Mouse (Mus musculus) heart, embryonic 12.5 days (tissue): Measurements from ENCODE around the gene Plxnb1. TPM values are rescaled to one million over a fixed set of nuclear protein-coding genes. Genes with fewer than 3 reads are reported as not detected.
"Not testable (repeated sequence)": the region's sequence is repeated elsewhere in the genome, so short reads cannot be mapped to it uniquely, and the experiment has no call there.

Source experiments
- ATAC-seq: fragments of 200-750 bp; cut with Nextera tagmentation; 2 replicates; pipeline ENCODE4 v1.8.0; 2017; ENCODE audit warnings: moderate TSS enrichment, moderate library complexity; ENCODE audit not compliant: insufficient number of reproducible peaks, low FRiP score
- H3K27ac ChIP-seq: fragments of 300-500 bp; sonication (generic); 2 replicates; pipeline ENCODE4 v1.5.1; 2016; ENCODE audit warnings: mild to moderate bottlenecking, moderate library complexity; ENCODE audit not compliant: poor library complexity, severe bottlenecking
- H3K27me3 ChIP-seq: fragments of 300-500 bp; sonication (generic); replicated peaks from 2 replicates; pipeline ENCODE4 v1.6.1; 2016; ENCODE audit warnings: mild to moderate bottlenecking, moderate library complexity
- H3K36me3 ChIP-seq: fragments of 300-500 bp; sonication (generic); 2 replicates; pipeline ENCODE4 v1.6.1; 2016; ENCODE audit warnings: mild to moderate bottlenecking, moderate library complexity
- H3K4me1 ChIP-seq: fragments of 300-500 bp; sonication (generic); replicated peaks from 2 replicates; pipeline ENCODE4 v1.6.1; 2016; ENCODE audit warnings: mild to moderate bottlenecking
- H3K4me2 ChIP-seq: fragments of 300-500 bp; sonication (generic); 2 replicates; pipeline ENCODE4 v1.6.1; 2016; ENCODE audit warnings: mild to moderate bottlenecking, moderate library complexity
- H3K4me3 ChIP-seq: fragments of 300-500 bp; sonication (generic); 2 replicates; pipeline ENCODE4 v1.5.1; 2016; ENCODE audit warnings: mild to moderate bottlenecking
- H3K9ac ChIP-seq: fragments of 300-500 bp; sonication (generic); 2 replicates; pipeline ENCODE4 v1.6.1; 2016; ENCODE audit warnings: mild to moderate bottlenecking, moderate library complexity
- H3K9me3 ChIP-seq: fragments of 300-500 bp; sonication (generic); replicated peaks from 2 replicates; pipeline ENCODE4 v1.6.1; 2016; ENCODE audit warnings: mild to moderate bottlenecking, moderate library complexity
- WGBS: fragments of 180-500 bp; shearing (Covaris S2); methylation state at CpG from one replicate; pipeline ENCODE4 v1.1.7; 2016; 5-methylcytosine and 5-hydroxymethylcytosine counted together
- polyA plus RNA-seq: library from polyadenylated mRNA; unstranded; fragments of >200 nt; fragmentation: Nextera tagmentation; extraction: Ambion mirVana; gene quantifications from 2 replicates; pipeline ENCODE4 v1.2.1, GENCODE M21; 2016

Gene Plxnb1
- polyA plus RNA-seq, 1 experiment from 2014 or later: 11.1 TPM

GRCm38 (mm10) chr9:109119571-109119970, 24.4 kb downstream of the Plxnb1 start:
- 84% methylated on average over 9 of the region's 9 CpGs for whole genome bisulfite sequencing
- Histone ChIP-seq H3K9ac (no peak overlapping the region), H3K4me1 (peaks cover 8% of the 10 kb centered on the region; the same call in 1 of the 2 replicates), H3K4me3 (no peak overlapping the region), H3K27me3 (0 out of 2 replicates have a peak, but pooled peaks cover 3% of the 10 kb centered on the region), H3K36me3 (peaks cover 55% of the 10 kb centered on the region), H3K9me3 (no peaks in the 10 kb centered on the region), H3K4me2 (no peak overlapping the region), H3K27ac (no peak overlapping the region)
- ATAC-seq: no peak

GRCm38 (mm10) chr9:109120956-109121355, 25.8 kb downstream of the Plxnb1 start:
- no peak for ATAC-seq
- Histone ChIP-seq H3K27ac (no peak overlapping the region), H3K9ac (no peak overlapping the region), H3K4me1 (peaks cover 8% of the 10 kb centered on the region; the same call in 1 of the 2 replicates), H3K4me2 (no peak overlapping the region), H3K36me3 (peaks cover 41% of the 10 kb centered on the region), H3K9me3 (no peaks in the 10 kb centered on the region), H3K27me3 (0 out of 2 replicates have a peak, but pooled peaks cover 3% of the 10 kb centered on the region), H3K4me3 (no peak overlapping the region)
- 85% methylated on average over 6 of the region's 6 CpGs for WGBS

GRCm38 (mm10) chr9:109122553-109123085, 27.4 kb downstream of the Plxnb1 start:
- Histone ChIP-seq H3K4me3 (no peak overlapping the region), H3K9ac (no peak overlapping the region), H3K4me2 (no peak overlapping the region), H3K27me3 (0 out of 2 replicates have a peak, but pooled peaks cover 3% of the 10 kb centered on the region), H3K9me3 (no peaks in the 10 kb centered on the region), H3K27ac (no peak overlapping the region), H3K4me1 (peaks cover 8% of the 10 kb centered on the region; the same call in 1 of the 2 replicates), H3K36me3 (peaks cover 24% of the 10 kb centered on the region)
- ATAC-seq: no peak
- WGBS: 43% methylated on average over 2 of the region's 2 CpGs

GRCm38 (mm10) chr9:109123266-109123665, 28.1 kb downstream of the Plxnb1 start:
- Histone ChIP-seq H3K9ac (no peak overlapping the region), H3K4me1 (peaks cover 8% of the 10 kb centered on the region; the same call in 1 of the 2 replicates), H3K27me3 (0 out of 2 replicates have a peak, but pooled peaks cover 3% of the 10 kb centered on the region), H3K4me3 (no peak overlapping the region), H3K4me2 (no peak overlapping the region), H3K36me3 (peaks cover 18% of the 10 kb centered on the region), H3K9me3 (no peaks in the 10 kb centered on the region), H3K27ac (no peak overlapping the region)
- WGBS: 30% methylated on average over 6 of the region's 6 CpGs
- ATAC-seq: no peak

GRCm38 (mm10) chr9:109124164-109124563, 29.0 kb downstream of the Plxnb1 start:
- H3K36me3 ChIP-seq: peaks cover 9% of the 10 kb centered on the region; the same call in 1 of the 2 replicates
- 0 out of 2 replicates have a peak, but pooled peaks cover 3% of the 10 kb centered on the region for H3K27me3 ChIP-seq
- no peak overlapping the region for H3K9ac ChIP-seq
- no peaks in the 10 kb centered on the region for H3K9me3 ChIP-seq
- no peak overlapping the region for H3K4me2 ChIP-seq
- H3K27ac ChIP-seq: no peak overlapping the region
- no peak for ATAC-seq
- WGBS: 87% methylated on average over 3 of the region's 3 CpGs
- H3K4me1 ChIP-seq: peaks cover 8% of the 10 kb centered on the region; the same call in 1 of the 2 replicates
- H3K4me3 ChIP-seq: no peak overlapping the region

- Histone ChIP-seq H3K4me3 (no peak overlapping the region), H3K27me3 (0 out of 2 replicates have a peak, but pooled peaks cover 3% of the 10 kb centered on the region), H3K4me2 (no peak overlapping the region), H3K36me3 (no peaks in the 10 kb centered on the region), H3K4me1 (peaks cover 8% of the 10 kb centered on the region; the same call in 1 of the 2 replicates), H3K27ac (no peak overlapping the region), H3K9me3 (no peaks in the 10 kb centered on the region), H3K9ac (no peak overlapping the region)
- 75% methylated on average over 2 of the region's 2 CpGs for WGBS
- ATAC-seq: no peak
Observed at GRCm38 (mm10) chr9:109125043-109125442, 29.9 kb downstream of the Plxnb1 start.

GRCm38 (mm10) chr9:109125481-109125880, 30.3 kb downstream of the Plxnb1 start:
- WGBS: 70% methylated on average over 3 of the region's 3 CpGs
- no peak for ATAC-seq

GRCm38 (mm10) chr9:109127076-109127475, 31.9 kb downstream of the Plxnb1 start:
- no peak overlapping the region for H3K27ac ChIP-seq
- H3K9ac ChIP-seq: no peak overlapping the region
- H3K4me2 ChIP-seq: no peak overlapping the region
- no peaks in the 10 kb centered on the region for H3K36me3 ChIP-seq
- no peak for ATAC-seq
- H3K9me3 ChIP-seq: no peaks in the 10 kb centered on the region
- peaks cover 8% of the 10 kb centered on the region; the same call in 1 of the 2 replicates for H3K4me1 ChIP-seq
- no peak overlapping the region for H3K4me3 ChIP-seq
- 0 out of 2 replicates have a peak, but pooled peaks cover 3% of the 10 kb centered on the region for H3K27me3 ChIP-seq
- 73% methylated on average over 4 of the region's 4 CpGs for WGBS

More at GRCm38 (mm10) chr9:109125481-109125880, 30.3 kb downstream of the Plxnb1 start:
- Histone ChIP-seq H3K9ac (no peak overlapping the region), H3K4me1 (peaks cover 8% of the 10 kb centered on the region; the same call in 1 of the 2 replicates), H3K36me3 (no peaks in the 10 kb centered on the region), H3K4me3 (no peak overlapping the region), H3K27ac (no peak overlapping the region), H3K9me3 (no peaks in the 10 kb centered on the region), H3K4me2 (no peak overlapping the region), H3K27me3 (0 out of 2 replicates have a peak, but pooled peaks cover 3% of the 10 kb centered on the region)

- no peaks in the 10 kb centered on the region for H3K9me3 ChIP-seq
- H3K4me2 ChIP-seq: no peak overlapping the region
- H3K27ac ChIP-seq: no peak overlapping the region
- ATAC-seq: no peak
- peaks cover 4% of the 10 kb centered on the region; the same call in 1 of the 2 replicates for H3K4me1 ChIP-seq
- H3K9ac ChIP-seq: no peak overlapping the region
- 0 out of 2 replicates have a peak, but pooled peaks cover 3% of the 10 kb centered on the region for H3K27me3 ChIP-seq
- no peaks in the 10 kb centered on the region for H3K36me3 ChIP-seq
- WGBS: 42% methylated on average over 3 of the region's 3 CpGs
- no peak overlapping the region for H3K4me3 ChIP-seq
Observed at GRCm38 (mm10) chr9:109128211-109128610, 33.0 kb downstream of the Plxnb1 start.

- H3K4me2 ChIP-seq: no peak overlapping the region
- H3K4me3 ChIP-seq: no peak overlapping the region
- no peaks in the 10 kb centered on the region for H3K4me1 ChIP-seq
- no peak overlapping the region for H3K9ac ChIP-seq
- no peaks in the 10 kb centered on the region for H3K9me3 ChIP-seq
- H3K27ac ChIP-seq: no peak overlapping the region
- 86% methylated on average over 5 of the region's 5 CpGs for WGBS
- ATAC-seq: no peak
- H3K36me3 ChIP-seq: no peaks in the 10 kb centered on the region
- H3K27me3 ChIP-seq: no peaks in the 10 kb centered on the region
Observed at GRCm38 (mm10) chr9:109130076-109130475, 34.9 kb downstream of the Plxnb1 start.

- 58% methylated on average over 4 of the region's 4 CpGs for WGBS
- not testable (repeated sequence) for H3K4me3 ChIP-seq, H3K4me1 ChIP-seq, ATAC-seq, H3K9ac ChIP-seq, H3K4me2 ChIP-seq, H3K27me3 ChIP-seq, H3K27ac ChIP-seq, H3K36me3 ChIP-seq
- peaks cover 10% of the 10 kb centered on the region; the same call in 1 of the 2 replicates for H3K9me3 ChIP-seq
Observed at GRCm38 (mm10) chr9:109140414-109140813, 45.2 kb downstream of the Plxnb1 start.
